Mouse (Mus musculus) brain, embryonic 14.5 days (tissue): ENCODE measurements around the gene Camta1. TPM values are rescaled to one million over a fixed set of nuclear protein-coding genes. Genes with fewer than 3 reads are reported as not detected.

Experiments
- DNase-seq: peaks from one replicate; pipeline ENCODE4 v3.0.0-alpha.2; 2011; ENCODE audit warnings: low read depth
- CTCF ChIP-seq: fragments of 200-500 bp; IDR thresholded peaks from 2 replicates; pipeline ENCODE4 v1.5.1; 2012; ENCODE audit warnings: inconsistent platforms, mild to moderate bottlenecking, moderate library complexity, borderline replicate concordance; ENCODE audit not compliant: insufficient read depth, insufficient read length; ENCODE audit errors: extremely low read depth
- POLR2A ChIP-seq: fragments of 200-500 bp; IDR thresholded peaks from 2 replicates; pipeline ENCODE4 v1.6.1; 2012; ENCODE audit warnings: mild to moderate bottlenecking, inconsistent platforms, borderline replicate concordance; ENCODE audit not compliant: poor library complexity, insufficient read depth, insufficient read length, severe bottlenecking; ENCODE audit errors: extremely low read depth
- polyA plus RNA-seq: library from polyadenylated mRNA; depleted of rRNA; stranded (reverse); fragments of >200 nt; gene quantifications from 2 replicates; pipeline ENCODE4 v1.2.3, GENCODE M21; 2012

The Camta1 gene
- polyA plus RNA-seq, 1 experiment: 92.9 TPM

DNA sequence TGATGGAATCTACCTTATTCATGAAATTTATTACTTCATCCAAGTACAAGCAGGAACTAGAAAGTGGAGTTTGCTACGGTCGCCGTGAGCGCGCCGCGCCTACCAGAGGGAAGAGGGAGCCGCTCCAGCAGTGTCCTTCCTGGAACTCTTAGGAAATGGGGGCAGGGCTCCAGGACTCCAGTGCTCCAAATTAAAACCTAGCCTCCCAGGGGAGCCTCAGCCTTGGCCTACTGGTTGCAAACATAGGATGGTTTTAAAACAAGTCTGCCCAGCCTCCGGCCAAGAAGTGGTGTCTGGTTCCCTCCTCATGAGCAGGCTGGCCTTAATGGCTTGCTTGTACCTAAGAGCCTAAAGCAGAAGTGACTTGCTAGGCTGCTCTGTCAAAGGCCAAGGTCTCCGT, 108.4 kb downstream of the Camta1 start:
- TF ChIP-seq CTCF (no peak), POLR2A (no peak)

DNA sequence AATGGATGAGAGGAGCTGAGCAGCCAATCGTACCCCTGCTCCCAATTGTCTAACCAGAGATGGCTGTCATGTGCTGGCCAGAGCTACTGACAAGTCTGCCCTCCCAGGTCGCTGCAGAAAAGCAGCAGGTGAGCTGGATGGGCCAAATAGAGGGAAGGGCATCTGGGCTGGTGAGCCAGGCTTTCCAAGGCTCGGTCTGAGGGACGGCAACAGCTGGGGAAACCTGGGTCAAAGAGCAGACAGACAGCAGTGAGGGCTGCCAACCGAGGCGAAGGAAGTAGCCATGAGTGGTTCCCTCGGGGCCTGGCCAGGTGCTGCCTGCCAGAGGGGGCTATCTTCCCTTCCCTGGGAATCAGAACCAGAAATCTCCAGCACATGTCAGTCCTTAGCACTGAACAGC, 109.1 kb downstream of the Camta1 start:
- DNase-seq: no peak

More for the DNA sequence above, 108.4 kb downstream of the Camta1 start:
- DNase-seq: no peak

DNA sequence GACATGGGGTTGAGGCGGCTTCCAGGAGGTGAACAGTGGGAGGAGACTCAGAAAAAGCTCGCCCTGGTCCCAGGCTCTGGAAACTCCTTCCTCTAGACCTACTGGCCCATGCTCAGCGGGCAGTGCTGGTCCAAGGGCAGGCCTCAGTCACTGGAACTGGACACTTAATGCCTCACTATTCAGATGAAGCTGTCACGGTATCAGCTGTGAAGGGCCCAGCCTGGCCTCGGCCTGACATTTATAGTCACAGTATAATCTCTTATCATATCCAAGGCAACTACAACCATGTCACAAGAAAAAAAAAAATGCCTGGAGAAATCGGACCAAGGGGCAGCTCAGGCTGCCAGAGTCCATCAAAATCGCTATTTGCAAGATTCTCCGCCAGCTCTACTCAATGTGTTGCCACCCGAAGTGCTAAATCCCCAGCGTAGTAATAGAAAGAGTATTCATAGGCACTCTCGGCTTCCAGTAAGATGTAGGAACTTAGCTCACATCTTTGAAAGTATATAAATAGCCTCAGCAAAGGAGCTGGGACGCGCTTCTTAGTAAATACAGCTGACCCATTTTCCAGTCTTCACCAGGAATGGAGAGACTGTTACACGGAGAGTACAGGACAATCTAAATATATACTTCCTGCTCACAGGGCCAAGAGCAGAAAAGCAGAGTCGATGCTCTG, 110.3 kb downstream of the Camta1 start:
- TF ChIP-seq CTCF (no peak), POLR2A (no peak)
- DNase-seq: no peak

More for the DNA sequence above, 109.1 kb downstream of the Camta1 start:
- TF ChIP-seq CTCF (no peak), POLR2A (no peak)

GRCm38 (mm10) chr4:151747723-151748122, 114.0 kb downstream of the Camta1 start:
- DNase-seq: no peak
- TF ChIP-seq CTCF (no peak), POLR2A (no peak)

DNA sequence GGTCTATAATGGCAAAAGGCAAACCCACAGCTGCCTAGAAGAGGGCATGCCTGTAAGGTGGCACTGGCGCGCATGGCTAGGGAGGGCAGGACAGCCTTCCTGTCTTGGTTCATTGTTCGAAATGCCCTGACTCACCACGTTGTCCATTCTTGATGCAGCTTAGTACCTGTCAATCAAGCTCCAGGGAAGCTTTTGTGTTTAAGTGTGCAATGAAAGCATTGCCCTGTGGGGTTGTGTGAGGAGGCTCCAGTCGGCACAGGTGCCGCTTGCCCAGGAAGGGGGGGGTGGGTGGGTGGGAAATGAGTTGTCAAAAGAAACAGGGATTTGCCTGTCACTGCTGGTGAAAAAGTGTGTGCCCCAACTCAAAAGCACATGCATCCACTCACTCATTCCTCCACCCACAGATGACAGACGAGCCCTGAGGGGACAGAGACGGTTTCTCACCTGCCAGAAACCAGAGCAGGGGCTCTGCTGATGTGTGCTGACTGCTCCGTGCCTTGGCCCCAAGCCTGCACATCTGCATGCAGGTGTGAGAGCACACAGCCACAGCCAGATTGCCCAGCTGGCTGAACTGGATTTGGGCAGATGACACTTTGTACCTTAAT, 115.6 kb downstream of the Camta1 start:
- DNase-seq: peak; percentile 35
- no peak for TF ChIP-seq CTCF
- no peak for TF ChIP-seq POLR2A

DNA sequence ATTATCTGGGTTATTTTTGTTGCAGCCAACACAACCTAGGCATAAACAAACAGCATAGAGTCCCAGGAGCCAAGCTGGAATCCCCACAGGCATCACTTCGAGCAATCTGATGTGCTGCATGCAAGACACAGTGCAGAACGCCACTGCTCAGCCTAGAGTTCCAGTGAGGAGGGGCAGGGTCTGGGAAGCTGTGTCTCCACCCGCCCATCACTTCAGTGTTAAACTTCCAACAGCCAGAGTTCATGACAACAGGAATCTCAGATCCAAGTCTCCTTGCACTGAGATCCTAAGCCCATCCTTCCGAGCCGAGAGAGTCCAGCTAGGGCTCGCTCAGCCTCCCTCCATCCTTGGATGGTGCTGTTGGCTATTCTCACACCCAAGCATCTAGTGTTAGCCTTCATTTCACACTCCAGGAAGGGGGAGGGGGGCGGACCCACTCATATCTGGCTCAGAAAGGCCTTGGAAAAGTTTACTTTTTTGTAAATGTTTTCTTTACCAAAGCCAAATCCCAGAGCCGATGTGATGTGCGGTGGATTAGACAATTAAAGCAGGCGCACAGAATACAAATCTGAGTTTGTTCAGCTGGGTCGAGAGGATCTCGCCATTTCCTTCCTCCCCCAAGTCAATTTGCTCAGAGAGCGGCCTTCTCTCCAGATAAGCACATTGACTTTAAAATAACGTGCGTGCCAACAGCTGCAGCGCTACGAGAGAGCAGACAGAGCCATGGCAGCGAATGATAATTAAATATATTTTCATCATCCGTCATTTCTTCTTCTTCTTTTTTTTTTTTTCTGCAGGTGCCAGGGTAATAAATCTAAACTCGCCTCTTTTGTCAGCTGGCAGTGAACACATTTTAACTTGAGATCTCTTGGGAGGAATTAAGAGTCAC, 120.2 kb downstream of the Camta1 start:
- TF ChIP-seq POLR2A (no peak), CTCF (no peak)
- peak; percentile 70 for DNase-seq

GRCm38 (mm10) chr4:151739348-151739956, 122.2 kb downstream of the Camta1 start:
- DNase-seq: no peak
- no peak for TF ChIP-seq CTCF
- TF ChIP-seq POLR2A: no peak

- TF ChIP-seq CTCF (no peak), POLR2A (no peak)
- peak; percentile 65 for DNase-seq
These were observed 122.8 kb downstream of the Camta1 start for GRCm38 (mm10) chr4:151738875-151739274.

DNA sequence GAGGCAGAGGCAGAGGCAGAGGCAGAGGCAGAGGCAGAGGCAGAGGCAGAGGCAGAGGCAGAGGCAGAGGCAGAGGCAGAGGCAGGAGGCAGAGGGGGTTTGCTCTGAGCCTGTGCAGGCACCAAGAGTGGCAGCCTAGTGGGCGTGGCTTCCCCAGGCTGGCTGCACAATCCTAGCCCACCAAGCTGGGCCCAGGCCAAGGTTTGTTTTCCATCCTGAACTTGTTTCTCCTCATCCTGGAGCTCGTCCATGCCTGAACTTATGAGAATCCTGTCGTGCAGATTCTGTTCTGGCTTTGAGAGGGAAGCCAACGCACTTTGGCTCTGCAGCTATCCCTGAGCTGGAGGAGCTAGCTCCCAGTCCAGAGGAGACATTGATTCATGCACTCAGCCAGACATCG, 123.4 kb downstream of the Camta1 start:
- peak; percentile 66 for DNase-seq
- no peak for TF ChIP-seq CTCF
- TF ChIP-seq POLR2A: no peak

- TF ChIP-seq POLR2A: no peak
- TF ChIP-seq CTCF: no peak
These were observed 129.0 kb downstream of the Camta1 start for GRCm38 (mm10) chr4:151732668-151733067.

More at GRCm38 (mm10) chr4:151732668-151733067, 129.0 kb downstream of the Camta1 start:
- no peak for DNase-seq
